Mouse (Mus musculus) embryonic stem cell, embryonic (primary cell): Measurements from ENCODE around the gene Fcrlb.

Experiments
- CTCF ChIA-PET, 4 experiments: fragments of 300-600 bp in 2 of 4; fragments of 350-600 bp in 2 of 4; sonication (Branson Sonifier 250); formaldehyde crosslinking; loops; one replicate each; lab custom pipeline; 2022; ENCODE audit warnings: inconsistent platforms in 2 of 4; lab: Charles Lee
- POLR2A ChIA-PET, 4 experiments: fragments of 300-600 bp in 2 of 4; fragments of 350-600 bp in 2 of 4; sonication (Branson Sonifier 250); formaldehyde crosslinking; loops; one replicate each; lab custom pipeline; 2022; ENCODE audit warnings: antibody characterized with exemption in 4 of 4, inconsistent platforms in 1 of 4; lab: Charles Lee

Gene Fcrlb

GRCm38 (mm10) chr1:170892279-170892678 lies 20.5 kb downstream of the Fcrlb start:
- POLR2A ChIA-PET: interaction anchor here (0.6 to 16.8 kb wide), 15 partner anchors 9 to 520 kb away, joined by 3 to 329 read pairs (median 3); partner anchors contain the start of gene Atf6 (in 1 of the 4)
- CTCF ChIA-PET: interaction anchor here in 2 of 4 experiments (0.6 to 4.0 kb wide), 6 partner anchors 9 to 110 kb away, joined by 3 to 20 read pairs (median 3); partner anchors contain the start of genes Atf6 (in 1 of the 2) and Fcrlb (in 1 of the 2)

DNA sequence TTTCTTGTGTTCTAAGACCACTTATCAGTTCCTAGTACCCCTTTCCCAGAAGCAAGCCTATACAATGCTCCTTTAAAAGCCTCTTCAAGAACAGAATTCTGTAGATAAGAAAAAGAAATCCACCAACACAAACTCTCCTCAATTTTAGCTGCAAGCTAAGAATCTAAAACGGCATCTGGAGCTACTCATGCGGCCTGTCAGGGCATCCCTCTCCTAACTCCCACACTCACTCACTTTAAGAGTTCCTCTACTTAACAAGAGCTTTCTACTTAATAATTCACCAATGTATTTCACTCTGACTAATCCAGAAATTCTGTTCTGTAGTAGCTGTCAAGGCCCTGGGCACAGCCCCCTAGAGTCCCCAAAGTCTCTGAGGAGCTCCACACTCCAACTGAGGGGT lies 21.1 kb downstream of the Fcrlb start:
- POLR2A ChIA-PET: interaction anchor here (0.6 to 16.8 kb wide), 16 partner anchors 10 to 404 kb away, joined by 3 to 329 read pairs (median 4); partner anchors contain the start of genes Atf6 (in 2 of the 4) and B4galt3 (in 1 of the 4)
- CTCF ChIA-PET: interaction anchor here in 3 of 4 experiments (0.6 to 4.0 kb wide), 7 partner anchors 10 to 347 kb away, joined by 3 to 20 read pairs (median 3); partner anchors contain the start of genes Atf6 (in 1 of the 3) and Fcrlb (in 1 of the 3)

GRCm38 (mm10) chr1:170889310-170889709 lies 23.4 kb downstream of the Fcrlb start:
- ChIA-PET CTCF (interaction anchor here in 3 of 4 experiments (0.5 to 4.0 kb wide), 4 partner anchors 9 to 125 kb away, joined by 3 to 20 read pairs (median 4); no protein-coding TSS in a partner anchor), POLR2A (interaction anchor here (0.6 to 16.8 kb wide), 14 partner anchors 9 to 192 kb away, joined by 3 to 329 read pairs (median 4); partner anchors contain the start of genes Atf6 (in 3 of the 4) and Fcgr3 (in 1 of the 4))

GRCm38 (mm10) chr1:170886044-170886458 lies 26.7 kb downstream of the Fcrlb start:
- CTCF ChIA-PET: interaction anchor here in 3 of 4 experiments (0.5 to 1.8 kb wide), 13 partner anchors 9 to 225 kb away, joined by 3 to 19 read pairs (median 5); partner anchors contain the start of gene Atf6 (in 1 of the 3)
- POLR2A ChIA-PET: interaction anchor here (0.5 to 16.8 kb wide), 22 partner anchors 9 to 557 kb away, joined by 3 to 329 read pairs (median 5); partner anchors contain the start of genes Atf6 (in 4 of the 4) and B4galt3 (in 1 of the 4)

DNA sequence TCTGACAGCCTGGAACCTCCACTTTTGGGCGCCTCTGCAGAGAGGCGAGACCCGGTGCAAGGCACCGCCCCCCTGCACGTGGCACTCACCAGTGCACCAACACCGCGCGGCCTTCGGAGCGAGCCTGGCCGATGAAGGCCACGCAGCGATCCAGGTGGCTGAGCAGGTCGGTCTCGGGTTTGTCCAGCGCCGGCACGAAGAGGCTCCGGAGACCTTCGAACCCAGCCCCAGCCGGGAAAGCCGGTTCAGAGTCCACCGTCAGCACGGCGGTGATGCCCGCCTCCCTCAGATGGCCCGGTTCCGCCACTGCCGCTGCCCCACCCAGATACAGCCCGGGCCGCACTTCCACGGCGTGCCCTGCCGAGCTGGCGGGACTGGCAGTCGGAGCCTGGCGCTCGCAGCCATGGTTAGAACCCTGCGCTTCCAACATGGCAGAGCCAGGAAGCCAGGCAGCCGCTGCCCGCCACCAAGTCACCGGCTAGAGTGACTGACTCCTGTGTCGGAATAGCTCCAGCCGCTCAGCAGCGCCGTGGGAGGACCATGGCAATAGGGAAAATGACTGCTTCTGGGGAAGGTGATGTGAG lies 27.7 kb downstream of the Fcrlb start, which contains the start of the genes Gm26620 and Dusp12:
Gene Gm26620, plus strand, starts transcription at position 88 of the 584 bp plus-strand sequence.
Gene Dusp12, minus strand, starts transcription at position 563 of the 584 bp plus-strand sequence.
- POLR2A ChIA-PET: interaction anchor here (0.5 to 16.8 kb wide), 27 partner anchors 8 to 558 kb away, joined by 3 to 329 read pairs (median 5); partner anchors contain the start of genes Atf6 (in 4 of the 4), B4galt3 (in 1 of the 4) and Ppox (in 1 of the 4)
- CTCF ChIA-PET: interaction anchor here (0.6 to 1.8 kb wide), 14 partner anchors 10 to 226 kb away, joined by 3 to 19 read pairs (median 5); partner anchors contain the start of gene Atf6 (in 1 of the 4)

- POLR2A ChIA-PET: interaction anchor here in 3 of 4 experiments (0.7 to 16.8 kb wide), 7 partner anchors 11 to 54 kb away, joined by 3 to 329 read pairs (median 7); partner anchors contain the start of gene Atf6 (in 2 of the 3)
- CTCF ChIA-PET: interaction anchor here in 1 of 4 experiments (1.0 kb wide), 1 partner anchor 12 kb away, joined by 3 read pairs; no protein-coding TSS in a partner anchor
Observed at GRCm38 (mm10) chr1:170884390-170884789, 28.4 kb downstream of the Fcrlb start.

- POLR2A ChIA-PET: interaction anchor here in 3 of 4 experiments (0.6 to 16.8 kb wide), 9 partner anchors 8 to 419 kb away, joined by 3 to 329 read pairs (median 4); partner anchors contain the start of gene Atf6 (in 1 of the 3)
- CTCF ChIA-PET: interaction anchor here in 2 of 4 experiments (0.5 to 1.3 kb wide), 3 partner anchors 15 to 174 kb away, joined by 3 to 4 read pairs (median 4); no protein-coding TSS in a partner anchor
Observed at GRCm38 (mm10) chr1:170882915-170883485, 29.7 kb downstream of the Fcrlb start.

- CTCF ChIA-PET: no interaction called here
- POLR2A ChIA-PET: interaction anchor here (0.8 to 17.0 kb wide), 8 partner anchors 8 to 179 kb away, joined by 3 to 329 read pairs (median 6); partner anchors contain the start of genes Atf6 (in 2 of the 4), Dusp12 (in 2 of the 4) and Gm26620 (in 2 of the 4)
Observed at GRCm38 (mm10) chr1:170876906-170877305, 35.8 kb downstream of the Fcrlb start.

DNA sequence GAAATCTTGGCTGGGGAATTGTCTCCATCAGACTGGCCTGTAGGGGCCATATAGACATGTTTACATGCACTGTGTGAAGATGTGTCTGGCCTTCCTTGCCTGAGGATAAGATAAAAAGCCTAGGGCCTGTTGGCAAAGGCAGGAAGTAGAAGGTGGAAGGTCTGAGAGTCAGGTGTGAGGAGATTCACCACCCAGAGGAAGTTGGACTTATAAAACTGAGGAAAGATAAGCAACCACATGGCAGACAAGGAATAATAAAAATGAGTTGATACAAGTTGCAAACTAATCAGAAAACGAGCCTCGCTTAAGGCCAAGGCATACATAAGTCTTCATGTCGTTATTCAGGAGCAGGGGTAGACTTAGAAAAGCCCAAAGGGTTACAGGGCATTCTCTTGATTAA lies 37.1 kb downstream of the Fcrlb start:
- ChIA-PET POLR2A (interaction anchor here in 3 of 4 experiments (1.0 to 17.0 kb wide), 6 partner anchors 9 to 484 kb away, joined by 3 to 329 read pairs (median 4); partner anchors contain the start of genes Dusp12 (in 1 of the 3) and Gm26620 (in 1 of the 3)), CTCF (interaction anchor here in 1 of 4 experiments (0.6 kb wide), 1 partner anchor 21 kb away, joined by 3 read pairs; no protein-coding TSS in a partner anchor)

GRCm38 (mm10) chr1:170871961-170872360 lies 40.8 kb downstream of the Fcrlb start:
- POLR2A ChIA-PET: interaction anchor here (0.8 to 17.0 kb wide), 27 partner anchors 8 to 187 kb away, joined by 3 to 329 read pairs (median 4); partner anchors contain the start of genes Dusp12 (in 4 of the 4) and Gm26620 (in 4 of the 4)
- CTCF ChIA-PET: interaction anchor here in 2 of 4 experiments (1.1 to 2.2 kb wide), 6 partner anchors 12 to 125 kb away, joined by 3 to 10 read pairs (median 6); partner anchors contain the start of genes Dusp12 (in 2 of the 2) and Gm26620 (in 2 of the 2)

GRCm38 (mm10) chr1:170871402-170871801 lies 41.3 kb downstream of the Fcrlb start:
- ChIA-PET POLR2A (interaction anchor here (0.6 to 17.0 kb wide), 32 partner anchors 9 to 696 kb away, joined by 3 to 329 read pairs (median 4); partner anchors contain the start of genes Dusp12 (in 4 of the 4), Gm26620 (in 4 of the 4) and Uap1 (in 1 of the 4)), CTCF (interaction anchor here in 3 of 4 experiments (0.7 to 2.2 kb wide), 9 partner anchors 12 to 126 kb away, joined by 3 to 10 read pairs (median 5); partner anchors contain the start of genes Dusp12 (in 2 of the 3) and Gm26620 (in 2 of the 3))

DNA sequence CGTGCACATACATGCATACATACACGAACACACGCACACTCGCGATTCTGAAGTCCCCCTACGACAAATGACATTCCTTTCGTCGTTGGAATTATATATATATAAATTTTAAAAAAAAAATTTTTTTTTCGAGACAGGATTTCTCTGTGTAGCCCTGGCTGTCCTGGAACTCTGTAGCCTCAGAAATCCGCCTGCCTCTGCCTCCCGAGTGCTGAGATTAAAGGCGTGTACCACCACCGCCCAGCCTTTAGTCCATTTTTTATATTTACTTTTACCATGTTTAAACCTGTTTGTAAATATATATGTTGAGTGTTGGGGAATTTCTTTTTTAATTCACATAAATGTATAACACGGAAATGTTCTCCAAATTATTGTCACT lies 43.8 kb downstream of the Fcrlb start:
- POLR2A ChIA-PET: interaction anchor here (0.7 to 17.0 kb wide), 21 partner anchors 9 to 412 kb away, joined by 3 to 329 read pairs (median 7); partner anchors contain the start of genes Dusp12 (in 3 of the 4), Gm26620 (in 3 of the 4) and Ppox (in 1 of the 4)
- CTCF ChIA-PET: interaction anchor here in 1 of 4 experiments (1.0 kb wide), 2 partner anchors 33 to 413 kb away, joined by 3 to 4 read pairs; no protein-coding TSS in a partner anchor

DNA sequence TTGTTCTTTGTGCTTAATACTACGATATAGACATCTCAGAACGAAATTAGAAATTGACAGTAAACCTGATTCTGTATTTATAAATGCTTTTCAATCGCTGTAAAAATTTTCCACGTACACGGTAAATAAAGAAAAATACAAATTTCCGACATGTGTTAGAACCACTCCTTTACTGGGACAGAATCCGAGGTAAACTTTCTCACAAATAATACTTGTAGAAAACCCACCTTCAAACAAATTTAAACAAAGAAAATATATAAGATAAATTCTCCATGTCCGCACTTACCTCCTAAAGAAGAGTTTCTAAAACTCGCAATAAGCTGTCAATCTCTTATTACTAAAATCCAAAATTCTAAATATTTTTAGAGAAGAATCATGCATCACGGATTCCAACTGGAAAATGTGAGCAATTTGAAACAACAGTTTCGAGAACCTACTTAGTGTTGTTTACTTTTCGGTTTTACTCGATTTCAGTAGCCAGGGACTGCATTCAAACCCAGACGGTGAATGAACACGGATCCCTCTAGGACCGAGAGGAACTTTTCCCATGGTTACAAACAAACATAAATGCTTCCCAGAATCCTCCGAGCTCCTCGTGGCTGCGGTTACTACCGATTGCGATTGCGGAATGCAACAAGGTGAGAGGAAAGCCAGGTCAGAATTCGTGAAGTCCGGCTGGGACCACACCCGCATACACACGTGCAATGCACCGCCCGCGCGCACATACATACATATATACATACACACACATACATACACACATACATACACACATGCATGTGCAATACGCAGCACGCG lies 44.4 kb downstream of the Fcrlb start:
- ChIA-PET POLR2A (interaction anchor here (0.5 to 17.0 kb wide), 59 partner anchors 8 to 601 kb away, joined by 3 to 329 read pairs (median 4); partner anchors contain the start of genes Dusp12 (in 4 of the 4), Gm26620 (in 3 of the 4) and Ppox (in 1 of the 4)), CTCF (interaction anchor here in 3 of 4 experiments (0.6 to 1.4 kb wide), 7 partner anchors 17 to 413 kb away, joined by 3 to 6 read pairs (median 4); partner anchors contain the start of genes Dusp12 (in 1 of the 3) and Gm26620 (in 1 of the 3))

- POLR2A ChIA-PET: interaction anchor here (0.7 to 17.0 kb wide), 51 partner anchors 8 to 602 kb away, joined by 3 to 329 read pairs (median 4); partner anchors contain the start of genes Dusp12 (in 4 of the 4) and Gm26620 (in 3 of the 4)
- CTCF ChIA-PET: interaction anchor here in 2 of 4 experiments (1.3 to 1.4 kb wide), 3 partner anchors 18 to 34 kb away, joined by 4 to 6 read pairs (median 5); partner anchors contain the start of genes Dusp12 (in 1 of the 2) and Gm26620 (in 1 of the 2)
Observed at GRCm38 (mm10) chr1:170867691-170868105, 45.0 kb downstream of the Fcrlb start, which contains the start of gene Atf6. Gene Atf6, minus strand, starts transcription at chr1:170867771.
